Mouse (Mus musculus) heart, adult 2 months (tissue): ENCODE measurements at regions not wholly inside any gene's neighbourhood (a gene's known extent, or its start where the extent isn't known, plus 50 kb on each side); places are given as distances from the start of the nearest gene placed in this dataset.
A peak's percentile ranks its signal among the peaks of the same experiment; 100 is the strongest.

Experiments used
- DNase-seq, 2 experiments: peaks; one replicate each; pipeline ENCODE4 v3.0.0; 2021
- H3K27ac ChIP-seq: fragments of 200-600 bp; 2 replicates; pipeline ENCODE4 v1.8.1; 2022
- H3K27me3 ChIP-seq: fragments of 200-500 bp; 2 replicates; pipeline ENCODE4 v1.6.1; 2012; ENCODE audit warnings: mild to moderate bottlenecking, low read length, inconsistent platforms, mixed read lengths; ENCODE audit not compliant: control insufficient read depth, insufficient read depth
- H3K36me3 ChIP-seq: fragments of 200-500 bp; 2 replicates; pipeline ENCODE4 v1.6.1; 2012; ENCODE audit warnings: low read length, inconsistent platforms; ENCODE audit not compliant: control insufficient read depth, insufficient read depth
- H3K4me1 ChIP-seq: fragments of 200-500 bp; 2 replicates; pipeline ENCODE4 v1.6.1; 2011; ENCODE audit warnings: low read length; ENCODE audit not compliant: control insufficient read depth, insufficient read depth
- H3K4me3 ChIP-seq: fragments of 200-600 bp; 2 replicates; pipeline ENCODE4 v1.8.1; 2022
- H3K79me2 ChIP-seq: fragments of 200-500 bp; replicated peaks from 2 replicates; pipeline ENCODE4 v1.6.1; 2012; ENCODE audit warnings: mild to moderate bottlenecking, inconsistent platforms, low read length, moderate library complexity, mixed read lengths; ENCODE audit not compliant: control insufficient read depth, insufficient read depth
- H3K9ac ChIP-seq: fragments of 200-500 bp; 2 replicates; pipeline ENCODE4 v1.6.1; 2012; ENCODE audit warnings: low read depth, mild to moderate bottlenecking, control low read depth, inconsistent platforms, low read length, mixed read lengths
- CTCF ChIP-seq: fragments of 200-600 bp; IDR thresholded peaks from 2 replicates; pipeline ENCODE4 v1.8.1; 2022; ENCODE audit warnings: antibody characterized with exemption, mild to moderate bottlenecking, moderate library complexity
- EP300 ChIP-seq: fragments of 200-500 bp; IDR thresholded peaks from 2 replicates; pipeline ENCODE4 v1.6.1; 2011; ENCODE audit warnings: low read depth, low read length, control low read depth; ENCODE audit not compliant: insufficient read depth
- POLR2A ChIP-seq: fragments of 200-500 bp; IDR thresholded peaks from 2 replicates; pipeline ENCODE4 v1.6.1; 2011; ENCODE audit warnings: mild to moderate bottlenecking, low read depth, low read length, control low read depth; ENCODE audit not compliant: insufficient read depth
- WGBS: fragments of 180-500 bp; shearing (Covaris S2); methylation state at CpG from one replicate; pipeline ENCODE4 v1.1.7; 2018; 5-methylcytosine and 5-hydroxymethylcytosine counted together
- intact Hi-C: fragments of 180-260 bp; cut with DNase I; formaldehyde crosslinking; loops from one replicate; pipeline ENCODE4 v1.15.1; 2025

- Histone ChIP-seq H3K4me3 (no peak overlapping the region), H3K27ac (no peak overlapping the region), H3K27me3 (no peaks in the 10 kb centered on the region), H3K4me1 (peaks cover 10% of the 10 kb centered on the region), H3K9ac (no peak overlapping the region), H3K79me2 (no peaks in the 10 kb centered on the region), H3K36me3 (no peaks in the 10 kb centered on the region)
- 92% methylated on average over 6 of the region's 6 CpGs for WGBS
- TF ChIP-seq CTCF (no peak), EP300 (no peak), POLR2A (no peak)
- intact Hi-C loops, result no loop called here
- no peak for DNase-seq
Measured at GRCm38 (mm10) chr11:31804518-31804917, 67.5 kb upstream of the Cpeb4 start.

- H3K27ac ChIP-seq, result peak overlapping the region; percentile 35; the same call in 1 of the 2 replicates
- intact Hi-C loops, result no loop called here
Measured at GRCm38 (mm10) chr11:31807461-31808215, 64.4 kb upstream of the Cpeb4 start.

GRCm38 (mm10) chr11:31808216-31808838, 63.7 kb upstream of the Cpeb4 start:
- intact Hi-C loops, result no loop called here
- TF ChIP-seq CTCF (no peak), POLR2A (no peak), EP300 (no peak)
- H3K27me3 ChIP-seq, result no peaks in the 10 kb centered on the region
- H3K4me1 ChIP-seq, result peaks cover 11% of the 10 kb centered on the region
- 92% methylated on average over 5 of the region's 5 CpGs for WGBS
- no peaks in the 10 kb centered on the region for H3K79me2 ChIP-seq
- H3K27ac ChIP-seq, result no peak overlapping the region; the same call in 1 of the 2 replicates
- no peak overlapping the region for H3K9ac ChIP-seq
- no peaks in the 10 kb centered on the region for H3K36me3 ChIP-seq
- no peak for DNase-seq
- no peak overlapping the region for H3K4me3 ChIP-seq

More at GRCm38 (mm10) chr11:31807461-31808215, 64.4 kb upstream of the Cpeb4 start:
- H3K36me3 ChIP-seq, result no peaks in the 10 kb centered on the region
- peak; percentile 40 to 63 for DNase-seq
- 75% methylated on average over 8 of the region's 8 CpGs for WGBS
- peaks cover 13% of the 10 kb centered on the region for H3K4me1 ChIP-seq
- TF ChIP-seq EP300 (no peak), POLR2A (no peak), CTCF (no peak)
- H3K27me3 ChIP-seq, result no peaks in the 10 kb centered on the region
- no peak overlapping the region for H3K4me3 ChIP-seq
- no peaks in the 10 kb centered on the region for H3K79me2 ChIP-seq
- H3K9ac ChIP-seq, result no peak overlapping the region

GRCm38 (mm10) chr11:31810011-31810786, 61.8 kb upstream of the Cpeb4 start:
- Histone ChIP-seq H3K4me1 (peaks cover 7% of the 10 kb centered on the region), H3K36me3 (no peaks in the 10 kb centered on the region), H3K4me3 (no peak overlapping the region), H3K27ac (no peak overlapping the region), H3K79me2 (no peaks in the 10 kb centered on the region), H3K27me3 (no peaks in the 10 kb centered on the region), H3K9ac (no peak overlapping the region)
- no peak for TF ChIP-seq POLR2A
- TF ChIP-seq CTCF, result no peak
- no peak for TF ChIP-seq EP300
- 60% methylated on average over 7 of the region's 7 CpGs for WGBS
- no peak for DNase-seq
- intact Hi-C loops, result no loop called here

GRCm38 (mm10) chr11:31812215-31812614, 59.8 kb upstream of the Cpeb4 start:
- H3K36me3 ChIP-seq, result no peaks in the 10 kb centered on the region
- intact Hi-C loops, result no loop called here
- DNase-seq, result peak in 1 of 2 experiments; percentile 61
- no peak overlapping the region for H3K4me3 ChIP-seq
- WGBS, result 27% methylated on average over 9 of the region's 9 CpGs
- no peak overlapping the region for H3K27ac ChIP-seq
- H3K79me2 ChIP-seq, result no peaks in the 10 kb centered on the region
- peaks cover 7% of the 10 kb centered on the region for H3K4me1 ChIP-seq
- H3K9ac ChIP-seq, result no peak overlapping the region
- TF ChIP-seq POLR2A, result no peak
- TF ChIP-seq EP300, result no peak
- no peak for TF ChIP-seq CTCF
- no peaks in the 10 kb centered on the region for H3K27me3 ChIP-seq

- 59% methylated on average over 4 of the region's 4 CpGs for WGBS
- peaks cover 3% of the 10 kb centered on the region for H3K4me1 ChIP-seq
- H3K9ac ChIP-seq, result no peak overlapping the region
- H3K27me3 ChIP-seq, result no peaks in the 10 kb centered on the region
- H3K36me3 ChIP-seq, result no peaks in the 10 kb centered on the region
- no peaks in the 10 kb centered on the region for H3K79me2 ChIP-seq
- no peak for TF ChIP-seq CTCF
- no peak for TF ChIP-seq EP300
- no peak for TF ChIP-seq POLR2A
- peak in 1 of 2 experiments; percentile 30 for DNase-seq
- intact Hi-C loops, result no loop called here
- no peak overlapping the region for H3K4me3 ChIP-seq
- no peak overlapping the region for H3K27ac ChIP-seq
Measured at GRCm38 (mm10) chr11:31814616-31815015, 57.4 kb upstream of the Cpeb4 start.
